Mouse (Mus musculus) heart, postnatal 0 days (tissue): Measurements from ENCODE around the gene Hist1h1d.

ENCODE experiments used
- CTCF ChIP-seq: IDR thresholded peaks from 2 replicates; pipeline ENCODE4 v1.5.1; 2016; ENCODE audit warnings: antibody characterized with exemption, control low read depth, low read depth
- EP300 ChIP-seq: IDR thresholded peaks from 2 replicates; pipeline ENCODE4 v1.6.1; 2016; ENCODE audit warnings: antibody characterized with exemption, low read depth

DNA sequence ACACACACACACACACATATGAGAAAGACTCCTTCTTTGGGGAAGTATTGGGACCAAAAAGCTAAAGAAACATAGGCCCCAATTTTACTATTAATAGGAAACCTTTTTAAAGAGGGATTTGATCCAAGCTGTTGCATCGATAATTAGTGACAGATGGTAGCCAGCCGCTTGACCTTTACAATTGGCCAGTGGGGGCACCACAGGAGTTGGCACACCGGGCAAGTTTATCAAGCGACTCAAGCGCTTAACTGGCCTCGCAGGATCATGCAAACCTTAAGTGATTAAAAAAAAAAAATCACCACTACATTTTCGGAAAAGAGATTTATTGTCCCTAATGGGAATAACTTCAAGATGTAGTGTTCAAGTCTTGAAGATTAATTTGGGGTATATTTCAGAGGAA lies 39.6 kb downstream of the Hist1h1d start:
- TF ChIP-seq CTCF (no peak), EP300 (no peak)
